In genomic region chr11:5540331-5540730, GRCm38 (mm10) we compare ENCODE assay signal across 10 mouse cellular contexts. TPM values are rescaled to one million over a fixed set of nuclear protein-coding genes. Genes with fewer than 3 reads are reported as not detected.
DNase-seq lines count a peak whose midpoint lies in the region; ATAC-seq and TF ChIP-seq lines count a peak whose summit lies in the region.
"Had no signal": no experiment of that assay in that cellular context is flagged by ENCODE, and none has a peak within 500 bp of the region (broad histone marks: within the 10 kb centered on the region; RNA-seq: fewer than 3 reads in every experiment).

No protein-coding gene starts in this region.

- H3K9ac ChIP-seq in heart, embryonic 16.5 days (ENCODE audit: low read length) = peak overlapping the region; percentile 97
- H3K9ac ChIP-seq in hindbrain, embryonic 14.5 days = 0 out of 2 replicates have a peak overlapping the region, but pooled peaks have one; percentile 91
- 0 out of 2 replicates have a peak overlapping the region, but pooled peaks have one; percentile 76 for H3K9ac ChIP-seq in midbrain, embryonic 12.5 days (replicated peaks)

- H3K27me3 ChIP-seq in heart, embryonic 16.5 days (ENCODE audit: control insufficient read depth, insufficient read depth, low read length) = no peaks in the 10 kb centered on the region
- H3K27me3 ChIP-seq in hindbrain, embryonic 14.5 days (ENCODE audit: control insufficient read depth, insufficient read depth, low read length) = no peaks in the 10 kb centered on the region
- no peaks in the 10 kb centered on the region for H3K27me3 ChIP-seq in midbrain, embryonic 12.5 days

- no peak for TF ChIP-seq POLR2A in bone marrow macrophage, adult 2 months (IDR thresholded peaks at IDR 0.05; ENCODE audit: borderline replicate concordance, low read depth, low read length)

- H3K4me1 ChIP-seq in heart, embryonic 16.5 days (ENCODE audit: control insufficient read depth, insufficient read depth, low read length) = peaks cover 13% of the 10 kb centered on the region
- H3K4me1 ChIP-seq in bone marrow macrophage, adult 2 months (ENCODE audit: control insufficient read depth, insufficient read depth, low read length) = peaks cover 22% of the 10 kb centered on the region
- peaks cover 13% of the 10 kb centered on the region for H3K4me1 ChIP-seq in hindbrain, embryonic 14.5 days (replicated peaks; ENCODE audit: control insufficient read depth, insufficient read depth, low read length)
- peaks cover 14% of the 10 kb centered on the region for H3K4me1 ChIP-seq in midbrain, embryonic 12.5 days

- no peak for TF ChIP-seq CTCF in bone marrow macrophage, adult 2 months (IDR thresholded peaks at IDR 0.05; ENCODE audit: low read depth, low read length)

- peak overlapping the region; percentile 84 for H3K4me2 ChIP-seq in heart, embryonic 16.5 days (ENCODE audit: low read depth, low read length)
- H3K4me2 ChIP-seq in hindbrain, embryonic 14.5 days (replicated peaks) = peak overlapping the region; percentile 82
- H3K4me2 ChIP-seq in midbrain, embryonic 12.5 days (replicated peaks) = peak overlapping the region; percentile 83

- H3K27ac ChIP-seq in heart, embryonic 16.5 days (ENCODE audit: low read length) = no peak overlapping the region
- no peak overlapping the region for H3K27ac ChIP-seq in bone marrow macrophage, adult 2 months (ENCODE audit: insufficient read depth, low read depth, low read length)
- H3K27ac ChIP-seq in hindbrain, embryonic 14.5 days = no peak overlapping the region
- no peak overlapping the region for H3K27ac ChIP-seq in midbrain, embryonic 12.5 days (replicated peaks)

- no peak for ATAC-seq in heart, embryonic 16.5 days (replicated peaks; ENCODE audit: extremely low read depth, insufficient read depth, low FRiP score)
- ATAC-seq in hindbrain, embryonic 14.5 days (ENCODE audit: low FRiP score) = no peak
- no peak for ATAC-seq in midbrain, embryonic 12.5 days (ENCODE audit: low FRiP score, low read depth)
- ATAC-seq in cerebellum, adult (ENCODE audit: insufficient number of reproducible peaks, low FRiP score, low TSS enrichment) = no peak

- no peaks in the 10 kb centered on the region for H3K36me3 ChIP-seq in heart, embryonic 16.5 days (ENCODE audit: control insufficient read depth, insufficient read depth)
- peaks cover 3% of the 10 kb centered on the region for H3K36me3 ChIP-seq in hindbrain, embryonic 14.5 days (replicated peaks; ENCODE audit: control insufficient read depth, insufficient read depth)
- peaks cover 15% of the 10 kb centered on the region; the same call in 1 of the 2 replicates for H3K36me3 ChIP-seq in midbrain, embryonic 12.5 days

- no peaks in the 10 kb centered on the region for H3K9me3 ChIP-seq in heart, embryonic 16.5 days (replicated peaks; ENCODE audit: control insufficient read depth, low read length)
- no peaks in the 10 kb centered on the region for H3K9me3 ChIP-seq in hindbrain, embryonic 14.5 days (ENCODE audit: control insufficient read depth, low read length)
- no peaks in the 10 kb centered on the region for H3K9me3 ChIP-seq in midbrain, embryonic 12.5 days

- peak overlapping the region; percentile 96 for H3K4me3 ChIP-seq in heart, embryonic 16.5 days (ENCODE audit: low read length)
- peak overlapping the region; percentile 72 for H3K4me3 ChIP-seq in bone marrow macrophage, adult 2 months (ENCODE audit: insufficient read depth, low read length)
- peak overlapping the region; percentile 95 for H3K4me3 ChIP-seq in hindbrain, embryonic 14.5 days (replicated peaks; ENCODE audit: low read length)
- H3K4me3 ChIP-seq in midbrain, embryonic 12.5 days = peak overlapping the region; percentile 81; the same call in 1 of the 2 replicates

- DNase-seq in heart, adult 8-10 months (ENCODE audit: low spot score) = no peak
- no peak for DNase-seq in hindbrain, embryonic 14.5 days (ENCODE audit: low spot score)
- no peak for DNase-seq in ovary, postnatal 14 days (ENCODE audit: low spot score)
- DNase-seq in adrenal gland, adult 18-20 months (ENCODE audit: low spot score in 2 of 2) = no peak

- WGBS in heart, embryonic 16.5 days = 49% methylated on average over 4 of the region's 4 CpGs
- WGBS in hindbrain, embryonic 14.5 days = 49% methylated on average over 4 of the region's 4 CpGs
- 13% methylated on average over 4 of the region's 4 CpGs for WGBS in midbrain, embryonic 12.5 days

RNA-seq across cellular contexts. Expression of gene Ccdc117, which starts 1.7 kb away (rescaled TPM):
- polyA plus RNA-seq in heart, embryonic 16.5 days (2015; fragmentation: Nextera tagmentation; extraction: Ambion mirVana) = 12.9 and 13.0 TPM in 2 replicates
- total RNA-seq in heart, adult 8-10 months (2022) = 10 to 100 TPM; 19.8 to 27.1 (median 22.6) TPM
- polyA plus RNA-seq in bone marrow macrophage, adult 2 months (2012; ENCODE audit: insufficient read depth, insufficient read length, missing spikeins) = 13.6 and 16.6 TPM in 2 replicates
- 11.4 and 15.4 TPM in 2 replicates for polyA plus RNA-seq in hindbrain, embryonic 14.5 days (2014; fragmentation: Nextera tagmentation; extraction: Ambion mirVana)
- 25.8 and 29.6 TPM in 2 replicates for polyA plus RNA-seq in midbrain, embryonic 12.5 days (2016; fragmentation: Nextera tagmentation; extraction: Ambion mirVana)
- total RNA-seq in adrenal gland, adult 18-20 months (2021) = 10 to 100 TPM; 37.8 to 47.4 TPM

RNA-seq across cellular contexts. Expression of gene Xbp1, which starts 19.9 kb away (rescaled TPM):
- polyA plus RNA-seq in heart, embryonic 16.5 days (2015; fragmentation: Nextera tagmentation; extraction: Ambion mirVana) = 135 and 151 TPM in 2 replicates
- 10 to 100 TPM; 53.5 to 76.4 (median 71.0) TPM for total RNA-seq in heart, adult 8-10 months (2022)
- 133 and 140 TPM in 2 replicates for polyA plus RNA-seq in bone marrow macrophage, adult 2 months (2012; ENCODE audit: insufficient read depth, insufficient read length, missing spikeins)
- 133 and 167 TPM in 2 replicates for polyA plus RNA-seq in hindbrain, embryonic 14.5 days (2014; fragmentation: Nextera tagmentation; extraction: Ambion mirVana)
- 113 and 114 TPM in 2 replicates for polyA plus RNA-seq in midbrain, embryonic 12.5 days (2016; fragmentation: Nextera tagmentation; extraction: Ambion mirVana)
- 100 to 1,000 TPM; 144 to 206 TPM for total RNA-seq in adrenal gland, adult 18-20 months (2021)

RNA-seq across cellular contexts. Expression of gene Ankrd36, which starts 29.2 kb away (rescaled TPM):
- polyA plus RNA-seq in heart, embryonic 16.5 days (2015; fragmentation: Nextera tagmentation; extraction: Ambion mirVana) = 0.17 TPM in 1 of 2 replicates, not detected in the other
- total RNA-seq in heart, adult 8-10 months (2022) = not detected
- not detected in 2 replicates for polyA plus RNA-seq in bone marrow macrophage, adult 2 months (2012; ENCODE audit: insufficient read depth, insufficient read length, missing spikeins)
- not detected in 2 replicates for polyA plus RNA-seq in hindbrain, embryonic 14.5 days (2014; fragmentation: Nextera tagmentation; extraction: Ambion mirVana)
- polyA plus RNA-seq in midbrain, embryonic 12.5 days (2016; fragmentation: Nextera tagmentation; extraction: Ambion mirVana) = 0.20 TPM in 1 of 2 replicates, not detected in the other
- total RNA-seq in adrenal gland, adult 18-20 months (2021) = not detected
- total RNA-seq: common myeloid progenitor, adult 5-6 weeks had no signal
- polyA plus RNA-seq: large intestine, adult 2 months had no signal
